Mouse (Mus musculus) embryonic stem cell, embryonic (primary cell): Measurements from ENCODE around the gene Cpne7.

Experiments used
- CTCF ChIA-PET, 4 experiments: fragments of 300-600 bp in 2 of 4; fragments of 350-600 bp in 2 of 4; sonication (Branson Sonifier 250); formaldehyde crosslinking; loops; one replicate each; lab custom pipeline; 2022; ENCODE audit warnings: inconsistent platforms in 2 of 4; lab: Charles Lee
- POLR2A ChIA-PET, 4 experiments: fragments of 300-600 bp in 2 of 4; fragments of 350-600 bp in 2 of 4; sonication (Branson Sonifier 250); formaldehyde crosslinking; loops; one replicate each; lab custom pipeline; 2022; ENCODE audit warnings: antibody characterized with exemption in 4 of 4, inconsistent platforms in 1 of 4; lab: Charles Lee

Gene Cpne7

DNA sequence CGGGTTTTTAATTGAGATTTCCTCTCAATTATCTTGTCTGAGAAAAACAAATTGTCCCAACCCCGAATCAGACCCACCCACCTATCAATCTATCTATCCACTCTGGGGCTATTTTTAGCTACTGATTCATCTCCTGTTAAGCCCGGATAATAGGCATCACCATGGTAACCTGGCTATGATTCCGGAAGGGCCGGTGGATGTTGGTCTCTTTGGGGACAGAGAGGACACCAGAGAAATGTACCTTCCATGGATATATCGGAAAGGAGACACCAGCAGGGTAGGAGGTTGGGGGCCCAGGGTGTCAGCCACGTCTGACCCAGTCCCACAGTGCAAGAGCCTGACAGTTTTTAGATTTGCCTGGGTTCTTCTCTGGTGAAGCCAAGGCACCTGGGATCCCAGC lies 18.2 kb downstream of the Cpne7 start:
- ChIA-PET CTCF (interaction anchor here in 1 of 4 experiments (0.6 to 0.8 kb wide), 2 partner anchors 48 to 271 kb away, joined by 3 read pairs; no protein-coding TSS in a partner anchor), POLR2A (interaction anchor here in 2 of 4 experiments (0.6 to 3.0 kb wide), 7 partner anchors 10 to 459 kb away, joined by 3 to 11 read pairs (median 5); partner anchors contain the start of genes Chmp1a (in 1 of the 2) and Spata33 (in 1 of the 2))

GRCm38 (mm10) chr8:123135806-123136205 lies 18.6 kb downstream of the Cpne7 start:
- CTCF ChIA-PET: interaction anchor here in 2 of 4 experiments (0.6 kb wide), 2 partner anchors 270 to 644 kb away, joined by 3 to 6 read pairs; no protein-coding TSS in a partner anchor
- POLR2A ChIA-PET: interaction anchor here in 1 of 4 experiments (1.2 to 3.0 kb wide), 6 partner anchors 10 to 98 kb away, joined by 3 to 11 read pairs (median 5); partner anchors contain the start of genes Chmp1a and Spata33

DNA sequence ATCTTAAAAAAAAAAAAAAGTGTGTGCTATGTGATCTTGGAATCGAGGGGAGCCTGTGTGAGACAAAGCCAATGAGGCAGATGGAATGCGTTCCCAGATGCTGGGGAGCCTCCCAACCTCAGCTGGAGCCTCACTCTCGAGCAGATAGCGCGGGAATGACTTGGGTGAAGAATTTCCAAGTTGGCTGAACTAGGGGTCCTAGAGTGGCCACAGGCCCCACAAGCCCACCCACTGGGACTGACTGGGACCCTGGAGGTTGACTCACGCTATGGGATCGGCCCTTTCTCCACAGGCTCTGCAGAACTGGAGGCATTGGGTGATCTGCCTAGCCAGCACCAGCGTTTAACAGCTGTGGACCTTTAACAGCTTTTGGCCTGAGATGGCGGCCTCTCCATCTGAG lies 19.1 kb downstream of the Cpne7 start:
- ChIA-PET CTCF (interaction anchor here in 2 of 4 experiments (0.6 kb wide), 2 partner anchors 270 to 645 kb away, joined by 3 to 6 read pairs; no protein-coding TSS in a partner anchor), POLR2A (interaction anchor here in 2 of 4 experiments (0.7 to 3.0 kb wide), 5 partner anchors 9 to 97 kb away, joined by 3 to 11 read pairs (median 5); no protein-coding TSS in a partner anchor)

GRCm38 (mm10) chr8:123137645-123138077 lies 20.5 kb downstream of the Cpne7 start:
- POLR2A ChIA-PET: interaction anchor here in 3 of 4 experiments (0.5 to 3.0 kb wide), 15 partner anchors 8 to 315 kb away, joined by 3 to 11 read pairs (median 4); partner anchors contain the start of genes Chmp1a (in 2 of the 3) and Spata33 (in 2 of the 3)

GRCm38 (mm10) chr8:123138741-123139140 lies 21.6 kb downstream of the Cpne7 start:
- CTCF ChIA-PET: interaction anchor here in 2 of 4 experiments (1.6 to 1.7 kb wide), 2 partner anchors 10 to 51 kb away, joined by 4 read pairs; no protein-coding TSS in a partner anchor
- POLR2A ChIA-PET: interaction anchor here in 1 of 4 experiments (1.9 to 2.0 kb wide), 2 partner anchors 10 to 31 kb away, joined by 4 to 6 read pairs; no protein-coding TSS in a partner anchor

More at GRCm38 (mm10) chr8:123137645-123138077, 20.5 kb downstream of the Cpne7 start:
- CTCF ChIA-PET: interaction anchor here in 3 of 4 experiments (0.5 to 1.7 kb wide), 5 partner anchors 9 to 75 kb away, joined by 3 to 4 read pairs (median 4); partner anchors contain the start of genes Chmp1a (in 1 of the 3) and Spata33 (in 1 of the 3)

- ChIA-PET CTCF (interaction anchor here in 3 of 4 experiments (0.6 to 1.2 kb wide), 4 partner anchors 37 to 216 kb away, joined by 3 to 16 read pairs (median 3); partner anchors contain the start of genes Chmp1a (in 1 of the 3) and Spata33 (in 1 of the 3)), POLR2A (interaction anchor here in 3 of 4 experiments (0.6 to 1.9 kb wide), 10 partner anchors 15 to 267 kb away, joined by 3 to 6 read pairs (median 3); partner anchors contain the start of genes Chmp1a (in 1 of the 3) and Spata33 (in 1 of the 3))
Observed at GRCm38 (mm10) chr8:123141741-123142462, 24.7 kb downstream of the Cpne7 start.

- POLR2A ChIA-PET: interaction anchor here in 1 of 4 experiments (0.8 to 3.3 kb wide), 9 partner anchors 9 to 89 kb away, joined by 3 to 15 read pairs (median 4); partner anchors contain the start of gene Sult5a1
Observed at GRCm38 (mm10) chr8:123145279-123145678, 28.1 kb downstream of the Cpne7 start.

GRCm38 (mm10) chr8:123146390-123146789 lies 29.2 kb downstream of the Cpne7 start:
- ChIA-PET POLR2A (interaction anchor here in 3 of 4 experiments (0.6 to 3.3 kb wide), 10 partner anchors 10 to 729 kb away, joined by 3 to 15 read pairs (median 4); partner anchors contain the start of gene Sult5a1 (in 1 of the 3)), CTCF (interaction anchor here (0.6 to 3.0 kb wide), 12 partner anchors 9 to 829 kb away, joined by 3 to 15 read pairs (median 4); no protein-coding TSS in a partner anchor)

More at GRCm38 (mm10) chr8:123145279-123145678, 28.1 kb downstream of the Cpne7 start:
- CTCF ChIA-PET: interaction anchor here (0.6 to 1.5 kb wide), 10 partner anchors 10 to 91 kb away, joined by 3 to 5 read pairs (median 3); partner anchors contain the start of gene Spata2l (in 1 of the 4)

GRCm38 (mm10) chr8:123150737-123151171 lies 33.6 kb downstream of the Cpne7 start:
- POLR2A ChIA-PET: interaction anchor here in 1 of 4 experiments (0.6 to 1.5 kb wide), 6 partner anchors 11 to 314 kb away, joined by 3 to 4 read pairs (median 3); partner anchors contain the start of genes Chmp1a and Spata33

DNA sequence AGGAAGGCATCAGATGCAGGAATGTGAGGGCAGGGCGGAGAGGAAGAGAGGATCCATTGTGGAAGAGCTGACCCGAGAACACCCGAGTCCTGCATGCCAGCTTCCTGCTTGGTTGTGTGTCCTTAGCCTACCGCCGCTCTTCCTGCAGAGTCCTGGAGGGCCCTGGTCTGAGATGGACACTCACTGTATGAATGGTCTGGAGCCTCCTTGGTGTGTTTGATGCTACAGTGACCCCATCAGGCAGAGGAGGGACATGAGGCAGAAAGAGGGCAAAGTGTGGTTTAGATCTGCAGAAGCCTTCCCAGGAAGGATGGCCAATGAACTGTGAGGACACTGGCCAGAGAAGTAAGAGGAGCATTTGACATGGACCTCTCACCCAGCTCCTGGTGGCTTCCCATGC lies 38.0 kb downstream of the Cpne7 start:
- ChIA-PET POLR2A (interaction anchor here in 2 of 4 experiments (0.9 to 1.7 kb wide), 7 partner anchors 17 to 58 kb away, joined by 3 to 7 read pairs (median 3); partner anchors contain the start of genes Chmp1a (in 2 of the 2) and Spata33 (in 2 of the 2)), CTCF (interaction anchor here in 2 of 4 experiments (0.7 to 1.0 kb wide), 3 partner anchors 10 to 219 kb away, joined by 3 to 5 read pairs (median 4); no protein-coding TSS in a partner anchor)

More at GRCm38 (mm10) chr8:123150737-123151171, 33.6 kb downstream of the Cpne7 start:
- CTCF ChIA-PET: interaction anchor here in 1 of 4 experiments (0.9 to 1.0 kb wide), 2 partner anchors 11 to 43 kb away, joined by 4 read pairs; no protein-coding TSS in a partner anchor

- CTCF ChIA-PET: interaction anchor here in 2 of 4 experiments (0.6 to 1.1 kb wide), 3 partner anchors 11 to 35 kb away, joined by 3 to 4 read pairs (median 3); no protein-coding TSS in a partner anchor
Observed at GRCm38 (mm10) chr8:123156070-123156773, 39.0 kb downstream of the Cpne7 start.

DNA sequence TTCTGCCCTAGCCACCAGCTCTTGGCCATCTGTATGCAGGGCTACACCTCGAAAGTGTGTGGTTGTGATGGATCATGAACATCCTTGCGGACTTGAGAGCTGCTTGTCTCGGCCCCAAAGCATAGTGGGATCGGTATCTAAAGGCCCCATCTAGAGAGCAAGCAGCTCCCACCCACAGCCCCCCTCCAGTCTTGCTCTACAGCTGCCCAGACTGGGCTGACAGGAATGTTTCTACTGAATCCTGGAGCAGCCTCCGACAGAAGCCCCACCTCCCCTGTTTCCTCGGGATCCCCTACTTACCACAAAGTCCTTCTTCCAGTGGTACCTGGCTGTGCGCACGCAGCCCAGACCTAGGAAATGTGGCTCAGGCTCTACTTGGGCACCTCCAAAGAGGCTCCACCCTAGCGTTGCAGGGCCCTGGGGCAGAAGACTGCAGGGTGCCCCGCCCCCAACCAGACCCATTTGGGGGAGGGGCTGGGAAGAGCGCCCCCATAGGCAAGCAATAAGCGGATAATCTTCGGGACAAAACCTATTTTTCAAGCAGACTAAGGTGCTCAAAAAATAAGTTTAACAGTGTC lies 40.8 kb downstream of the Cpne7 start, which contains the start of gene Sult5a1:
Gene Sult5a1, minus strand, starts transcription at position 428 of the 578 bp plus-strand sequence.
- ChIA-PET POLR2A (interaction anchor here in 3 of 4 experiments (0.8 to 3.0 kb wide), 6 partner anchors 11 to 44 kb away, joined by 3 to 15 read pairs (median 4); no protein-coding TSS in a partner anchor), CTCF (interaction anchor here in 1 of 4 experiments (1.1 to 2.2 kb wide), 2 partner anchors 10 to 51 kb away, joined by 3 to 5 read pairs; no protein-coding TSS in a partner anchor)

More at GRCm38 (mm10) chr8:123156070-123156773, 39.0 kb downstream of the Cpne7 start:
- POLR2A ChIA-PET: interaction anchor here in 3 of 4 experiments (0.6 to 3.0 kb wide), 13 partner anchors 9 to 186 kb away, joined by 3 to 15 read pairs (median 4); partner anchors contain the start of genes Chmp1a (in 2 of the 3) and Spata33 (in 2 of the 3)

DNA sequence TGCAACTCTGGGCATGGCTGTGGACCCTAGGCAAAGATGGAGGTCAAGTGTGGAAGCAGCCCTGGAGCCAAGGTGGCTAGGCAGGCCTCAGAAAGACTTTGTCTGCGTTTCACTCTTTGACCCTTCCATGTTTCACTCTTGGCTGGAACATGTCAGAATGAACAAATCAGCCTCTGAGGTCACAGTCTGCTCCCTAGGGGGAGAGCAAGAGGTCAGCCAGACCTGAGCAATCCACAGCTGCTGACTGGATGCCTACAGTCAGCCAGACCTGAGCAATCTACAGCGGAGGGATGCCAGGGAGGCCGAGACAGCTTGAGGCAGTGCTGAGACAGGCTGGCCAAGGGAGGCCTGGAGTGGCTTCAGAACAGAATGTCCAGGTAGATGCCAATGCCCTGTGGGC lies 64.2 kb downstream of the Cpne7 start:
- ChIA-PET POLR2A (interaction anchor here in 2 of 4 experiments (0.6 to 1.9 kb wide), 7 partner anchors 9 to 326 kb away, joined by 3 to 7 read pairs (median 3); partner anchors contain the start of genes Chmp1a (in 1 of the 2) and Spata33 (in 1 of the 2)), CTCF (interaction anchor here in 2 of 4 experiments (0.6 kb wide), 3 partner anchors 25 to 463 kb away, joined by 3 read pairs; no protein-coding TSS in a partner anchor)
